Mouse (Mus musculus) bone marrow macrophage, adult 2 months (primary cell): ENCODE measurements at regions not wholly inside any gene's neighbourhood (a gene's known extent, or its start where the extent isn't known, plus 50 kb on each side); places are given as distances from the start of the nearest gene placed in this dataset.
"Not testable (repeated sequence)": the region's sequence is repeated elsewhere in the genome, so short reads cannot be mapped to it uniquely, and the experiment has no call there.

ENCODE experiments used
- H3K27ac ChIP-seq: 2 replicates; pipeline ENCODE4 v1.5.1; 2012; ENCODE audit warnings: low read depth, low read length; ENCODE audit not compliant: insufficient read depth
- H3K4me1 ChIP-seq: 2 replicates; pipeline ENCODE4 v1.6.1; 2012; ENCODE audit warnings: low read length; ENCODE audit not compliant: control insufficient read depth, insufficient read depth
- H3K4me3 ChIP-seq: 2 replicates; pipeline ENCODE4 v1.5.1; 2012; ENCODE audit warnings: mild to moderate bottlenecking, low read length, moderate library complexity; ENCODE audit not compliant: insufficient read depth
- CTCF ChIP-seq: IDR thresholded peaks from 2 replicates; pipeline ENCODE4 v1.5.1; 2012; ENCODE audit warnings: low read depth, mild to moderate bottlenecking, low read length, moderate library complexity
- POLR2A ChIP-seq: IDR thresholded peaks from 2 replicates; pipeline ENCODE4 v1.6.1; 2012; ENCODE audit warnings: mild to moderate bottlenecking, low read depth, low read length, borderline replicate concordance

- Histone ChIP-seq H3K27ac (no peak overlapping the region), H3K4me3 (no peak overlapping the region), H3K4me1 (no peaks in the 10 kb centered on the region)
- TF ChIP-seq CTCF (no peak), POLR2A (no peak)
Measured at GRCm38 (mm10) chr7:96035456-96035855, 135.6 kb upstream of the Tenm4 start.

- H3K27ac ChIP-seq: no peak overlapping the region
- H3K4me1 ChIP-seq: no peaks in the 10 kb centered on the region
- no peak overlapping the region for H3K4me3 ChIP-seq
- no peak for TF ChIP-seq CTCF
- TF ChIP-seq POLR2A: no peak
Measured at GRCm38 (mm10) chr7:96039628-96040027, 131.4 kb upstream of the Tenm4 start.

GRCm38 (mm10) chr7:96041806-96042205, 129.2 kb upstream of the Tenm4 start:
- TF ChIP-seq POLR2A (no peak), CTCF (no peak)
- no peaks in the 10 kb centered on the region for H3K4me1 ChIP-seq
- no peak overlapping the region for H3K27ac ChIP-seq
- H3K4me3 ChIP-seq: no peak overlapping the region

DNA sequence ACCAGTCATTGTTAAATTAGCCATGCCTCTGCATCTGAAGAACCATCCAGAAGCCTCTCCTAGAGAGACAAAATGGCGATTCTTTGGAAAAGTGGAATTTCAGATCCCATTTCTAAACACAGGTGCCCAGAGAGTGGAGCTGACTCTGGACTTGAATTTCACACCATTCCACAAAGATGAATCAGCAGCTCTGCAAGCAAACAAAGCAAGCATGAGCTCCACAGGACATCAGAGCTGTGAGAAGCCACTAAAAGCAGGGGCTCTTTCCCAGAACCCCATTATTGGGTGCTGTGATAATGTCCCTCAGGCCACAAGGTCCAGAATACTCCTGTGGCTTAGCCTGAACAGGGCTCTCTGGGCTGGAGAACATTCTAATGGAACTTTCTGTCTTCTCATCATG, 119.4 kb upstream of the Tenm4 start:
- no peak overlapping the region for H3K27ac ChIP-seq
- H3K4me3 ChIP-seq: no peak overlapping the region
- TF ChIP-seq POLR2A (no peak), CTCF (no peak)
- H3K4me1 ChIP-seq: no peaks in the 10 kb centered on the region

DNA sequence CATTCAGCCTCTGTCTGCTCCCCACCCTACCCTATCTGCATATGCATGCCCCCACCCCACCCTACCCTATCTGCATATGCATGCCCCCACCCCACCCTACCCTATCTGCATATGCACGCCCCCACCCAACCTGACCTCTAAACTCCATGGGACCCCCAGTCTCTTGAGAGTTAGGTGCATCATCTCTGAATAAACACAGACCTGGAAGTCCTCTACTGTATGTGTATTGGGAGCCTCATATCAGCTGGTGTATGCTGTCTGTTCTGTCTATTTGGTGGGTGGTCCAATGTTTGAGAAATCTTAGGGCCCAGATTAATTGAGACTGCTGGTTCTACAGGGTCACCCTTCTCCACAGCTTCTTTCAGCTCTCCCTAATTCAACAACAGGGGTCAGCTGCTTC, 109.4 kb upstream of the Tenm4 start:
- not testable (repeated sequence) for H3K27ac ChIP-seq, H3K4me1 ChIP-seq, H3K4me3 ChIP-seq

GRCm38 (mm10) chr7:96078511-96078910, 92.5 kb upstream of the Tenm4 start:
- Histone ChIP-seq H3K27ac (no peak overlapping the region), H3K4me1 (no peaks in the 10 kb centered on the region), H3K4me3 (no peak overlapping the region)
- TF ChIP-seq POLR2A (no peak), CTCF (no peak)

DNA sequence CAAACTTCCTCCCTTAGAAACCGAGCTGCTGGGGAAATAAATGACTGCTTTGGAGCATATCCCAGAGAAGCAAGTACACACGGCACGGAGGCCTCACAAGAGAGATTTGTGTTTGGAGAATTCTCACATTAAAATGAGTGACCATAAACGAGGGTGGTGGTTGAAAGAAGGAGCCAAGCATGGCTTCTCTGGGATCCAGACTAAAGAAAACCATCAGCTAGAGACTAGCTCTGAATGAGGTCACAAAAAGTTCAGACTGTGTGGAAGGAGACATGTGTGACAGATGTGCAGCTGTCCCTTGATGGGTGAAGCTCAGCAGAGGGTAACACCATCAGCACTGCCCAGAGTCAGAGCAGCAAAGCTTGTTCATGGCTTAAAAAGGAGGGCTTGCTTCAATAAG, 89.4 kb upstream of the Tenm4 start:
- no peak for TF ChIP-seq POLR2A
- no peak for TF ChIP-seq CTCF
- Histone ChIP-seq H3K4me1 (no peaks in the 10 kb centered on the region), H3K4me3 (no peak overlapping the region), H3K27ac (no peak overlapping the region)

DNA sequence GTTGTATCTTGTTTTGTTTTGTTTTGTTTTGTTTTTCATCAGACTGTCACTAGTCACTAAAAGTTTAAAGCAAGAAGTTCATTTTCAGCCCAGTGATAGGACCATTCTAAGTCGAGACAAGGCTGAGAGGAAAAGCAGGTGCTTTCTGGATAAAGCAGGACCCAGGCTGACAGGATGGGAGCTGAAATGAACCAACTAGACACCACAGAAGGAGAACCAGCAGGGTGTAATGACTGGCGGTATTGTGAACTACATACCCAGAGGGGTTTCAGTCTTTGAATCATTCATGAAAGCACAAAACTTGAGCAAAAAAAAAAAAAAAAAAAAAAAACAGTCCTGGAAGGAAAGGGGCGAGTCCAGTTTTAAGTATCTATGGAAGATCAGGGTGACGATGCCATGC, 75.9 kb upstream of the Tenm4 start:
- Histone ChIP-seq H3K4me3 (no peak overlapping the region), H3K27ac (no peak overlapping the region), H3K4me1 (no peaks in the 10 kb centered on the region)
- no peak for TF ChIP-seq POLR2A

DNA sequence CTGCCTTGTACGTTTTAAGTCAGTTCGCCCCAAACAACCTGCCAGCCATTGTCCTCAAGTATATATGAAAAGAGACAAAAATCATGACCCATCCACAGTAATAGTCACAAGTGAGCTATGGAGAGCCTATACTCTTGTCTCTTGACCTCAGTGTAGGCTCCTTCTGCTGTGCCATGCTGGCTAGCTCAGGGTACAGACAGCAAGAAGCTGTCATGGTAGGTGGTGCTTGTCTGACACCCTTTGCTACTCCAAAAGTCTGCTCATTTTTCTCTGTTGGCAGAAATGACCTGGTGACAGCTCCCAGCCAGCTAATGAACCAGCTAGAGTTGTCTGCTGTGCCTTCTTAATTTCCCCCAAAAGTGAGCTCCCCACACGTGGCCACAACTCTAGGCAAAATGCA, 75.3 kb upstream of the Tenm4 start:
- TF ChIP-seq POLR2A (no peak), CTCF (no peak)
- Histone ChIP-seq H3K4me1 (no peaks in the 10 kb centered on the region), H3K4me3 (no peak overlapping the region), H3K27ac (no peak overlapping the region)

- no peak overlapping the region for H3K27ac ChIP-seq
- H3K4me1 ChIP-seq: no peaks in the 10 kb centered on the region
- TF ChIP-seq POLR2A: no peak
- TF ChIP-seq CTCF: no peak
- H3K4me3 ChIP-seq: no peak overlapping the region
Measured at GRCm38 (mm10) chr7:96098686-96099376, 72.2 kb upstream of the Tenm4 start.

GRCm38 (mm10) chr7:96102727-96103126, 68.3 kb upstream of the Tenm4 start:
- Histone ChIP-seq H3K27ac (no peak overlapping the region), H3K4me1 (no peaks in the 10 kb centered on the region), H3K4me3 (no peak overlapping the region)
- TF ChIP-seq CTCF: no peak
- TF ChIP-seq POLR2A: no peak
